Mouse (Mus musculus) erythroblast, embryonic 14.5 days (primary cell): ENCODE results near the gene Fam117a.

Experiments used
- GATA1 ChIP-seq: IDR thresholded peaks from 2 replicates; pipeline ENCODE4 v1.6.1; 2012; ENCODE audit warnings: low read length, inconsistent platforms, mixed read lengths
- TAL1 ChIP-seq: IDR thresholded peaks from 3 replicates; pipeline ENCODE4 v1.6.1; 2012; ENCODE audit warnings: low read length, inconsistent platforms, mixed read lengths

DNA sequence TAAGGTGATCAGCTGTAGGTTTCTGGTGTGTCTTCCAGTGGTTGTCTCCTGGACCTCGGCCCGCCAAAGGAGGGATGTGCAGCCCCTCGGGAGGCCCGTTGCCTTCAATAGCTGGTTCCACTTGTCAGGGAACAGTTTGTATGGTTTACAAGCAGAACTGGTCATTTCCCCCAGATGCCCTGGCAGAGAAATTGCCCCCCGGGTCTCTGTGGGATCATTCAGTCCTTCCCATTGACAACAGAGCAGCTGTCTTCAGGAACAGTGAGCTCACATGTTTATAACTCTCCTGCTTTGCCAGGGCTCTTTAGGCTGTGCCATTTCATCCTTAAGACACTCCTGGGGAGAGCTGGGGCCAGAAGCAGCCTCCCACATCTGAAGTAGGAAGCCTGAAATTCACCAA, 57.3 kb downstream of the Fam117a start:
- TF ChIP-seq GATA1 (no peak), TAL1 (no peak)
